Mouse (Mus musculus) liver (tissue): ENCODE data around the gene Arpp19.

Experiments used
- DNase-seq: peaks from one replicate; pipeline ENCODE4 v3.0.0-alpha.2; 2020; ENCODE audit warnings: mixed read lengths

Gene Arpp19

DNA sequence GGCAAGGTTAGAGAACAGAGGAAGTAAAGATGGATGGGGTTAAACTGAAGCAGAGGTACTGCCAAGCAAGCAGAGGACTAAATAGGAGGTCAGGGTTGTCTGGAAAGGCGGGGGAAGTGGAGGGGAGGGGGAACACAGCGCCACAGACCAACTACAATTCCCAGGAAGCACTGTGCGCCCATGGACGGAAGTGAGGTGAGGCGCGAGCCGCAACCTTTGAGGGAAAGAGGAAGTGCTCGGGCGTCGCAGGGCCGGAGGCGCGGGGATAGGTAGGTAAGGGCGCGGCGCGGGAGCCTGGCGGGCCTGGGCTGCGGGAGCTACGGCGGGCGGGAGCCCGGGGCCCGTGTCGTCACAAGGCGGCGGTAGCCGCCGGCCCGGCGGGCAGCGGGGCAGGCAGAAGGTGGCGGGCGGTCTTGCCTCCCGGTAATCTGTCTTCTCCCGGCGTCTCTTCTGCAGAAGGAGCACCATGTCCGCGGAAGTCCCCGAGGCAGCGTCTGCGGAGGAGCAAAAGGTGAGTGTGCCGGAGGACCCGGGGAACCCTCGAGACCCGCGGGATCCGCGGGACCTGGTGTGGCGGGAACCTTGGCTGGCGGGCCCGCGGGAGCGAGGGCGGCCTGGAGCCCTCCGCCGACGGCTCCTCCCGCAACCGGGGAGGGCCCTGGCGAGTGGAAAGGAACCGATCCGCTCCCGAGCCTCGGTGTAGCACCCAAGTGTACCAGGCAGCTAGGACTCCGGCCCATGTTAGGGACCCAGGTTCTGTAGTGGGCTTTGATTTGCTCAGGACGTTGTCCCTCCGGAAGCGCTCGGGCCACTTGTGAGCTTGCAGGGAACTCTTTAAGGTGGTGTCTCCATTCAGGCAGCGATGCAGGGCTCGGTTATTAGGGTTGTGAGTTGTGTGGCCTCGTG, at the start of gene Arpp19:
Gene Arpp19 (plus strand): TSS at position 164 of the 906 bp plus-strand sequence.
- peak; percentile 84 for DNase-seq

DNA sequence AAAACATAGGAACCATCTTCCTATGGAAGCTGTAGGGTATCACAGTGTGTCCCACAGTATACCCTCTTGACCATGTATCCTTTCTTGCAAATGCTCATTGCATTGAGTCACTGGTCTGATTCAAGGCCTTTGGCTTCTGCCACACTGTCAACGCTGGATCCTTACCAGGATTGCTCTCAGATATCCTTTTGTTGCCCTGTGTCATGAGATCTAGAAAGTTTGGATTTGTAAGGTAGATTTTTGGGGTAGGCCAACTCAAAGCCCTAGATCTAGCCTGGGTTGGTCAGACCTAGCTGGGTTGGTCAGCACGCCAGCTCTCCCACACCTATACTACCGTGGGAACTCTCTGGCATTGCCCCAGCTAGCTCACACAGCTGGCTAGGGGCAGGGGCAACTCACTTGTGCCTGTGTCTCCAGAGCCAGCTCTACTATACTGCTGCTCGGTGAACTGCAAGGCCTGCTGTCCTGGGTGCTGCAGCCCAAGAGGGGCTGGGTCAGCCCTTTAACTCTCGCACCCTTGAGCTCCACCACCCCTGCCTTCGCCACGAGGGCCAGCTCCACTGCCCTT, 48.4 kb upstream of the Arpp19 start:
- DNase-seq = no peak

DNA sequence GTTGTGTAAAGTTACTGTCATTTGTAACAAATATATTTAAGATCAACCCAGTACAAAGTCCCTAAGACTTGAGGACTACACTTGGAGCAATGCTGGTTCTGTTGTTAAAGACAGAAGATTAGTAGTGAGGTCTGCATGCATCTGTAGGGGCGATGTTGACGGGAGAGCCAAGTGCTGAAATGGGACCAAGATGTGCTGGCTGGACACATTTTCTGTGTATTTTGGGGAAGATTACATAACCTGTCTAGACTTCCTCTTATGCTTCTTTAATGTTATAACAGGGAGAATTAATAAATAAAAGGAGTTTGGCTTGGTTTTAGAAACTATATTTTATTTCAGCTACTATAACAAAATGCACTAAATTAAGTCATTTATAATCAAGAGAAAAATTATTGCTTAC, 47.4 kb upstream of the Arpp19 start:
- DNase-seq = no peak

- no peak for DNase-seq
Observed at GRCm38 (mm10) chr9:74994611-74995257, 42.7 kb upstream of the Arpp19 start.

- DNase-seq = no peak
Observed at GRCm38 (mm10) chr9:74996349-74996748, 41.1 kb upstream of the Arpp19 start.

DNA sequence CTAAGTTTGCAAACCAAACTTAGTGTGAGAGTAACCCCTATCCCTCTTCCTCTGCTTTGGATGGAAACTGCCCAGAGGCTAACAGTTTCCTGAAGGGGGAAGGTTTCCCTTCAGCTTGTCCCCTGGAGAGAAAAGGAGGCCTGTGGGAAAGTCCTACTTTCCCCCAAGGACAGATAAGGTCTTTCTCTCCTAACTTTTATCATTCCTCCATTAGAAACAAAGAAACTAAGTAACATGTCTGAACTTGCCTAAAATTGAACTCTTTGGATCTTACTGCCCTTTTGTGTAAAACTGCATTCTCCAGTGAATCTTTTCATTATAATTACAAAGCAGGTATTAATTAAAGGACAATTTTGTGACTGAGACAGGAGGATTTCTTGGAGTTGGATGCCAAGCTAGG, 39.4 kb upstream of the Arpp19 start:
- DNase-seq = no peak

GRCm38 (mm10) chr9:75001006-75001405, 36.4 kb upstream of the Arpp19 start:
- no peak for DNase-seq

DNA sequence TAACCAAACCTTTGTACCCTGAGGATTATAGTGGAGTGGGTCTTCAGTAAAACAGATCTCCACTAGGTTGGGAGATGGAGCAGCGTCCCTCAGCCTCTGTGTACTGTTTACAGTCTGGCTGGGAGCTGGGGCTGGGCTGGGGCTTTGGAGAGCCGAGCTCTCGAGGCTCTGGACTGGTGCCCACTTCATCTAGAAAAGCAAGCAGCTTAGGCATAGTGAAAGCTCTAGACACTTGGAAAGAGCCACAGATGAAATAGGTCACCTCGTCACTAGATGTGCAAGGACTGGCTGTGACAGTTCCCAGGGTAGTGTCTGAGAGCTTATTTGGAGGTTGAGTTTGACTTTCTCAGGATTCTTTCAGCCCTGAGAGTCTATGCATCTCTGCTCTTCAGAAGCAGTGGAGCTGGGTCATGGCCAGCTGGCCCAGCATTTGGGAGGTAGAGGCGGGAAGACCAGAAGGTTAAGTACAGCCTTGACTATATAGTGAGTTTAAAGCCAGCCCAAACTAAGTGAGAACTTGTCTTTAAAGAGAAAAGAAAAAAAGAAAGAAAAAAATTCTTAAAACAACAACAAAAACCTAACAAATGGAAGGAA, 35.7 kb upstream of the Arpp19 start:
- no peak for DNase-seq

GRCm38 (mm10) chr9:75002262-75002661, 35.2 kb upstream of the Arpp19 start:
- no peak for DNase-seq

DNA sequence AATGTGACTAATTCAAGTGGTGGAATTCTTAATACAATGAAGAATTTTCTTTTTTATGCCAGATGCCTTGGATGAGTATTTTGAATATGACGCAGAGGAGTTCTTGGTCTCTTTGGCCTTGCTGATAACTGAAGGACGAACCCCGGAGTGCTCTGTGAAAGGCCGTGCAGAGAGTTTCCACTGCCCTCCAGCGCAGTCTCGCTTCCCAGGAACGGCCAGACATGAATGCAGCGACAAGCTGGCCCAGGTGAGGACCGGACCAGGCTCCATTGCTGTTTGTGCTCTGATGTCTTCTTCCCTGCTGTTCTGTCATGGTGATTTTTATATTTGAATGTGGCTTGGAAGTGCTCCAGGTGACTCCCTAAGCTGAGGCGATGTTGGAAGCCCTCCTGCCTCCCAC, 33.2 kb upstream of the Arpp19 start:
- DNase-seq = no peak

GRCm38 (mm10) chr9:75016591-75016990, 20.8 kb upstream of the Arpp19 start:
- no peak for DNase-seq

DNA sequence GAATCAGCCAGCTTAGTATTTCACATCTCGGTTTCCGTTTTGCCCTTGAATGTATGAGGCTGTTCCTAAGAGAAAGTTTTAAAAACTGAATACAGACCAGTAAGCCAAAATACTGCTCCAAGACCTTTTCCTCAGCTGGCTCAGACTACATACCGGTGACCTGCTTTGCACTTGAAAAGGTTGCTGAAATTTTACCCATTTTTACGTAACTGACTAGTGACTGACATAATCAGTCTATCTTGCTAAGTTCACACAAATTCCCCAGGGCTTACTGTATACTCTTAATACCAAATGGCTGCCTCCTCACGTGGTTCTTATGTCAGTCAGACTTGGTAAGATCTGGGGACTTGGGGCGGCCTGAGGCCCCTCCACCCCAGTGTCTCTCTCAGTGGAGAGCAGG, 18.2 kb upstream of the Arpp19 start:
- DNase-seq = no peak

GRCm38 (mm10) chr9:75019592-75019991, 17.8 kb upstream of the Arpp19 start:
- DNase-seq = no peak

DNA sequence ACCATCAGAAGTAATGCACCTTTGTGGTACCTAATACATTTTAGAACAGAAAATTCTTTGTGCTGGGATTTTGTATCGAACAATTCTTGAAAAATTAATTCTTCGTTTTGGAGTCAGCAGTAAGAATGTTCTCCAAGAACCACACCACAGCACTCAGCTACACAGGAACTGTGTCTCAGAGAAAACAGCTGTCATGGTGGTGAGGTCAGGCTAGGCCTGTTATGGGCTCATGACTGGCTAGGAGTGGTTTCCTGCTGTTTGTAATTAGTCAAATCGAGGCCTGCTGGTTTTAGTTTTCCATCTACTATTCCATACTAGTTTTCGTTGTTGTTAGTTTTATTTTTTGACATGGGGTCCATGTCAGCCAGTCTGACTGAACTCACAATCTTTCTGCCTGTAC, 16.9 kb upstream of the Arpp19 start:
- no peak for DNase-seq

DNA sequence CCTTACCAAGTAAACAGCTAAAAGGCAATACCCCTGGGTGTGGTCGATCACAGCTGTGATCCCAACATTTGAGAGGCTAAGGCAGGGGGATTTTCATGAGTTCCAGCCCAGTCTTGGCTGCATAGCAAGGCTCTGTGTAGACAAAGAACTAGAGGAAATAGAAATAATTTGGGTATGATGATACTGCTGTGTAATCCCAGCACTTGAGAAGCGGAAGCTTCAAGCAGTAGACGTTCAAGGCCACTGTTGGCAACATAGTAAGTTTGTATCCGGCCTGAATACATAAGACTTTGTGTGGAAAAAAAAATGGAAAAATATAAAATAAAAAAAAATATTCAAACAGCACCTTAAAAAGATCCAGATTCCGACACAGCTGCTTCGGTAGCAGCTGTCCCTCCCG, 14.9 kb upstream of the Arpp19 start:
- DNase-seq = no peak

- DNase-seq = no peak
Observed at GRCm38 (mm10) chr9:75023150-75023894, 14.1 kb upstream of the Arpp19 start.

- DNase-seq = peak; percentile 35
Observed at GRCm38 (mm10) chr9:75024089-75024488, 13.3 kb upstream of the Arpp19 start.

DNA sequence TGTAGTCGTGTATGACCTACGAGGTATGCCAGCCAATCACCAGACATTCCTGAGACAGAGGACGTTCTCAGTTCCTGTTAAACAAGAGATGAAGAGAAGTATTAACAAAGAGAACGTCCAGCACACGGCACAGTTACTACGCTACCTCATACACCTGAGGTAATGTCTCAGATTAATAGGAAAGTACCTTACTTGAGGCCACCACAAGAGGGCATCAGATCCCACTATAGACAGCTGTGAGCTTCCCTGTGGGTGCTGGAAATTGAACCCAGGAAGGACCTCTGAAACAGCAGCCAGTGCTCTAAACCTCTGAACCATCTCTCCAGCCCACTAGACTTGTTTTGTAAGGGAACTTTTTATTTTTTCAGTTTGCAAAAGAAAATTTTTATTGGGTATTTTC, 11.7 kb upstream of the Arpp19 start:
- DNase-seq = no peak

GRCm38 (mm10) chr9:75032408-75032807, 5.0 kb upstream of the Arpp19 start:
- no peak for DNase-seq

GRCm38 (mm10) chr9:75033141-75033540, 4.3 kb upstream of the Arpp19 start:
- DNase-seq = no peak

DNA sequence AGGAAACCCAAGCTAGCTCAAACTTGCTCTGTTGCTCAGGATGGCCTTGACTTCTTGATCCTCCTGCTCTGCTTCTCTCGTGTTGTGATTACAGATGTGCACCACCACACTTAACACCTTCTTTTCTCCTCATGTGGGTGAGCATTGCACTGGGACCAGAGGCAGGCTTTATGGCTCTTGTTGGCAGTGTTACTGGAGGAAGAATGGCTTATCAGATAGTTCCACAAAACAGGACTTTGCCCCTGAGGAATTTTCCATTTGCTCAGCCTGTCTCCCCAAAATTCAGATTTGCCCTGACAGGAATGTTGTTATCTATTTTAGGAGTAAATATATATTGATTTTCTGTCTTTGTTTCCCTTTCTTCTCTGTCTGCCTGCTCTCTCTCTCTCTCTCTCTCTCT, 2.7 kb upstream of the Arpp19 start:
- no peak for DNase-seq

DNA sequence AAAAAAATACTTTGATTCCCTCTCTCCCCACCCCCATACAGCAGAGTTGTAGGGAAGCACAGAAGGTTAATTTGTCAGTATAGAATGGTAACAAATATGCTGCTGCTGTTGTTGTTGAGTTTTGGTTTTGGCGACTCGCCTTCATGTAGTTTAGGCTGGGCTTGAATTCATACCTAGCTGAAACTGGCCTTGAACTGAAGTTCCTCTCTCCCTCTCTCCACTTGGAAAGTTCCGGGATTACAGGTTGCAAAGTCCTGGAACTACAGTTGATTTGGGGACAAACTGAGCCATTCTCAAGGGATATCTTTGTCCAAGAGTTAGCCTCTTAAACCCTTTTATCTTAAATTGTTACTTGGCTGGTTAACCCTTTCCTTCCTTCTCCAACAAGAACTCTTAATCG, 1.5 kb upstream of the Arpp19 start:
- no peak for DNase-seq

- no peak for DNase-seq
Observed at GRCm38 (mm10) chr9:75038357-75038688, 909 bp downstream of the Arpp19 start.
